Comparison of ENCODE assay signal across 18 mouse cellular contexts in genomic region chr13:30736721-30737120, GRCm38 (mm10). TPM values are rescaled to one million over a fixed set of nuclear protein-coding genes. Genes with fewer than 3 reads are reported as not detected.
"Had no signal": no experiment of that assay in that cellular context is flagged by ENCODE, and none has a peak within 500 bp of the region (broad histone marks: within the 10 kb centered on the region; RNA-seq: fewer than 3 reads in every experiment).

No protein-coding gene starts in this region.

- DNase-seq: kidney, adult 2 months; kidney, postnatal 25 days; layer of hippocampus, adult 9-11 months; liver, embryonic 13.5 days; lung, adult 2 months; lung, postnatal 14 days; lung, postnatal 4 days; right cerebral cortex, postnatal 4 days; thymus, adult 18-20 months; thymus, postnatal 36 days had no signal

- H3K27me3 ChIP-seq: liver, embryonic 13.5 days; midbrain, embryonic 12.5 days; midbrain, embryonic 15.5 days; neural tube, embryonic 13.5 days had no signal

- H3K27ac ChIP-seq: kidney, postnatal 0 days; layer of hippocampus, adult 2 months; left cerebral cortex, adult 2 months; liver, embryonic 13.5 days; midbrain, embryonic 12.5 days; midbrain, embryonic 15.5 days; neural tube, embryonic 13.5 days had no signal

- H3K36me3 ChIP-seq: liver, embryonic 13.5 days; midbrain, embryonic 12.5 days; midbrain, embryonic 15.5 days; neural tube, embryonic 13.5 days had no signal

- H3K4me1 ChIP-seq: liver, embryonic 13.5 days; midbrain, embryonic 12.5 days; midbrain, embryonic 15.5 days; neural tube, embryonic 13.5 days had no signal

- H3K4me3 ChIP-seq: layer of hippocampus, adult 2 months; left cerebral cortex, adult 2 months; liver, embryonic 13.5 days; midbrain, embryonic 12.5 days; midbrain, embryonic 15.5 days; myocyte; neural tube, embryonic 13.5 days had no signal

RNA-seq across cellular contexts. Expression of gene Irf4, which starts 12.3 kb away (rescaled TPM):
- polyA plus RNA-seq: limb, embryonic 11.5 days had no signal
